Mouse (Mus musculus) liver, embryonic 14.5 days (tissue): ENCODE data around the gene Pik3ap1. TPM values are rescaled to one million over a fixed set of nuclear protein-coding genes. Genes with fewer than 3 reads are reported as not detected.

Experiments used
- ATAC-seq: fragments of 200-750 bp; cut with Nextera tagmentation; 2 replicates; pipeline ENCODE4 v1.8.0; 2017; ENCODE audit warnings: moderate number of reproducible peaks, mild to moderate bottlenecking, moderate library complexity; ENCODE audit not compliant: insufficient read depth
- DNase-seq, 3 experiments: peaks; one replicate each; pipeline ENCODE4 v3.0.0-alpha.2; 2012 to 2013; ENCODE audit warnings: low read depth in 3 of 3, low spot score in 3 of 3
- H3K27ac ChIP-seq: fragments of 300-500 bp; sonication (generic); 2 replicates; pipeline ENCODE4 v1.5.1; 2014; ENCODE audit warnings: moderate library complexity, mild to moderate bottlenecking, control low read depth, inconsistent platforms
- H3K27me3 ChIP-seq: fragments of 300-500 bp; sonication (generic); 2 replicates; pipeline ENCODE4 v1.6.1; 2014; ENCODE audit warnings: mild to moderate bottlenecking, low read length, moderate library complexity; ENCODE audit not compliant: control insufficient read depth, insufficient read depth
- H3K36me3 ChIP-seq: fragments of 300-500 bp; sonication (generic); replicated peaks from 2 replicates; pipeline ENCODE4 v1.6.1; 2014; ENCODE audit warnings: low read depth; ENCODE audit not compliant: control insufficient read depth, insufficient read depth
- H3K4me1 ChIP-seq, 2 experiments: fragments of 200-500 bp in 1 of 2; fragments of 300-500 bp in 1 of 2; sonication (generic) in 1 of 2; replicated peaks; 2 replicates each; pipeline ENCODE4 v1.6.1; 2012 to 2014; ENCODE audit warnings: antibody characterized with exemption in 1 of 2, inconsistent platforms in 1 of 2, low read length in 1 of 2; ENCODE audit not compliant: control insufficient read depth in 2 of 2, insufficient read depth in 2 of 2
- H3K4me2 ChIP-seq: fragments of 300-500 bp; sonication (generic); 2 replicates; pipeline ENCODE4 v1.6.1; 2014; ENCODE audit warnings: low read depth, mild to moderate bottlenecking, control low read depth, moderate library complexity
- H3K4me3 ChIP-seq, 2 experiments: fragments of 200-500 bp in 1 of 2; fragments of 300-500 bp in 1 of 2; sonication (generic) in 1 of 2; 2 replicates each; pipeline ENCODE4 v1.5.1; 2012 to 2014; ENCODE audit warnings: low read depth in 2 of 2, low read length in 2 of 2, mild to moderate bottlenecking in 2 of 2, control low read depth in 1 of 2, inconsistent platforms in 1 of 2, moderate library complexity in 1 of 2; ENCODE audit not compliant: insufficient read depth in 1 of 2
- H3K9ac ChIP-seq: fragments of 300-500 bp; sonication (generic); replicated peaks from 2 replicates; pipeline ENCODE4 v1.6.1; 2014; ENCODE audit warnings: mild to moderate bottlenecking, control low read depth, moderate library complexity
- H3K9me3 ChIP-seq: fragments of 300-500 bp; sonication (generic); 2 replicates; pipeline ENCODE4 v1.6.1; 2016; ENCODE audit warnings: low read length, mixed read lengths; ENCODE audit not compliant: control insufficient read depth
- CTCF ChIP-seq: IDR thresholded peaks from 2 replicates; pipeline ENCODE4 v1.5.1; 2016; ENCODE audit warnings: antibody characterized with exemption, low read depth, control low read depth
- EP300 ChIP-seq: IDR thresholded peaks from 2 replicates; pipeline ENCODE4 v1.6.1; 2016; ENCODE audit warnings: antibody characterized with exemption, low read depth
- WGBS: fragments of 180-500 bp; shearing (Covaris S2); extraction: QIAGEN DNeasy Blood & Tissue Kit; methylation state at CpG from one replicate; pipeline ENCODE4 v1.1.7; 2014; ENCODE audit not compliant: insufficient replicate concordance; 5-methylcytosine and 5-hydroxymethylcytosine counted together
- polyA plus RNA-seq, 2 experiments: library from polyadenylated mRNA; depleted of rRNA in 1 of 2; stranded (reverse) in 1 of 2; unstranded in 1 of 2; fragments of >200 nt; fragmentation: Nextera tagmentation in 1 of 2; extraction: Ambion mirVana in 1 of 2; gene quantifications; 2 replicates each; pipeline versions ENCODE4 v1.2.1 to v1.2.3; 2012 to 2014

Pik3ap1 gene
- polyA plus RNA-seq, 2 experiments: 3.8 to 4.9 TPM

- 75% methylated on average over 3 of the region's 3 CpGs for WGBS
- DNase-seq (no peak), ATAC-seq (no peak)
- TF ChIP-seq EP300: no peak
- TF ChIP-seq CTCF: no peak
- H3K9me3 ChIP-seq: no peaks in the 10 kb centered on the region
- peaks cover 4 to 15% of the 10 kb centered on the region in 2 experiments; a peak in 2 of 4 replicates for H3K4me1 ChIP-seq
- no peaks in the 10 kb centered on the region for H3K27me3 ChIP-seq
- H3K4me3 ChIP-seq: no peak overlapping the region
- no peaks in the 10 kb centered on the region for H3K36me3 ChIP-seq
- H3K27ac ChIP-seq: no peak overlapping the region
- H3K4me2 ChIP-seq: no peak overlapping the region
- H3K9ac ChIP-seq: no peak overlapping the region
Observed at GRCm38 (mm10) chr19:41260736-41261135, 124.2 kb downstream of the Pik3ap1 start.

DNA sequence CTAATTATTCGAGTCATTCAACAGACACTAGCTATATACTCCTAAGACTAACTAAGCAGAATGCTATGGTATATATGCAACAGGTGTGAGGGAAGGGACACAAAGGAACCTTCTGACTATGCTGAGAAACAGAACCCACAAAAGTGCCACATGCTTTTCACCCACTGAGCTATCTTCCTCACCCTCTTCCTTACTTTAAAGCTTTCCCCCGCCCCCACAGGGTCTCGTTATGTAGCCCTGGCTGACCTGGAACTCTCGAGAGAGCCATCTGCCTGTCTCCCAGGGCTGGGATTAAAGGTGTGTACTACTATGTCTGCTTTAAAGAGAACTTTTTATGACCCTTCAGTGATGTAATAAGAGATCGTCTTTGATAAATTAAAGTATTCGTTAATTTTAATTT lies 125.6 kb downstream of the Pik3ap1 start:
- no peak overlapping the region for H3K9ac ChIP-seq
- ATAC-seq (no peak), DNase-seq (no peak)

DNA sequence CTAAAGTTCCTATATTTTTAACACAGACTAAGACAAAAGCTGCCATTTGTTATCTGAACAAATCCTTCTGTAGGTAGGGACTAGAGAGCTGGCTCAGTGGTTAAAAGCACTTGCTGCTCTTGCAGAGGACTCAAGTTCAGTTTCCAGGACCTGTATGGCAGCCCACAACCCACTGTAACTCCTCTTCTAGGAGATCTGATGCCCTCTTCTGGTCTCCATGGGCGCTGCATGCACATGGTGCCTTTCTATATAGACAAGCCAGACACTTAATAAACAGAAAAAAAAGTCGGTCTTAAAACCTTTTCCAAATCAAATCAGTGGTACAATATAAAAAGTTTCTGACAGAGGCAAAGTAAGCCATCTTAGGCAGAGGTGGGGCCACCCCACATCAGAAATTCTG lies 126.2 kb downstream of the Pik3ap1 start:
- H3K4me2 ChIP-seq: no peak overlapping the region
- H3K27me3 ChIP-seq: no peaks in the 10 kb centered on the region
- TF ChIP-seq EP300: no peak
- TF ChIP-seq CTCF: peak; percentile 59
- H3K4me1 ChIP-seq: peaks cover 0 to 10% of the 10 kb centered on the region in 2 experiments; a peak in 2 of 4 replicates
- DNase-seq (no peak), ATAC-seq (no peak)
- H3K9me3 ChIP-seq: no peaks in the 10 kb centered on the region
- no peak overlapping the region for H3K9ac ChIP-seq
- H3K4me3 ChIP-seq: no peak overlapping the region
- WGBS: 21% methylated on average over 2 of the region's 2 CpGs
- H3K36me3 ChIP-seq: peaks cover under 1% of the 10 kb centered on the region
- no peak overlapping the region for H3K27ac ChIP-seq

More for the DNA sequence above, 125.6 kb downstream of the Pik3ap1 start:
- TF ChIP-seq CTCF (no peak), EP300 (no peak)
- H3K4me3 ChIP-seq: no peak overlapping the region
- H3K4me2 ChIP-seq: no peak overlapping the region
- H3K4me1 ChIP-seq: peaks cover 0 to 10% of the 10 kb centered on the region in 2 experiments; a peak in 2 of 4 replicates
- no peaks in the 10 kb centered on the region; the same call in 1 of the 2 replicates for H3K36me3 ChIP-seq
- H3K27ac ChIP-seq: no peak overlapping the region
- no peaks in the 10 kb centered on the region for H3K27me3 ChIP-seq
- no peaks in the 10 kb centered on the region for H3K9me3 ChIP-seq
- 62% methylated on average over 6 of the region's 6 CpGs for WGBS

- no peaks in the 10 kb centered on the region for H3K9me3 ChIP-seq
- DNase-seq: no peak
- no peaks in the 10 kb centered on the region for H3K27me3 ChIP-seq
- H3K4me3 ChIP-seq: no peak overlapping the region
- H3K9ac ChIP-seq: no peak overlapping the region
- peaks cover 2% of the 10 kb centered on the region for H3K36me3 ChIP-seq
- no peak overlapping the region for H3K4me2 ChIP-seq
- 69% methylated on average over 5 of the region's 5 CpGs for WGBS
- no peak for ATAC-seq
- no peak for TF ChIP-seq EP300
- TF ChIP-seq CTCF: no peak
- no peak overlapping the region for H3K27ac ChIP-seq
- peaks cover 0 to 6% of the 10 kb centered on the region in 2 experiments; a peak in 2 of 4 replicates for H3K4me1 ChIP-seq
Observed at GRCm38 (mm10) chr19:41254584-41254983, 130.3 kb downstream of the Pik3ap1 start.

- Histone ChIP-seq H3K27me3 (no peaks in the 10 kb centered on the region), H3K4me3 (no peak overlapping the region), H3K36me3 (peaks cover 15% of the 10 kb centered on the region), H3K4me1 (no peaks in the 10 kb centered on the region), H3K27ac (no peak overlapping the region), H3K4me2 (no peak overlapping the region), H3K9ac (no peak overlapping the region), H3K9me3 (no peaks in the 10 kb centered on the region)
- no peak for TF ChIP-seq CTCF
- no peak for TF ChIP-seq EP300
- ATAC-seq (no peak), DNase-seq (no peak)
- 67% methylated on average over 4 of the region's 4 CpGs for WGBS
Observed at GRCm38 (mm10) chr19:41248968-41249367, 135.9 kb downstream of the Pik3ap1 start.
